Mouse (Mus musculus) adrenal gland, adult 2 months (tissue): Measurements from ENCODE around the gene Akr1b3. TPM values are rescaled to one million over a fixed set of nuclear protein-coding genes. Genes with fewer than 3 reads are reported as not detected.

Source experiments
- DNase-seq: peaks from one replicate; pipeline ENCODE4 v3.0.0; 2021
- polyA plus RNA-seq: library from polyadenylated mRNA; depleted of rRNA; stranded (reverse); fragments of >200 nt; gene quantifications from 2 replicates; pipeline ENCODE4 v1.2.3, GENCODE M21; 2012; rRNA removed
- total RNA-seq, 2 experiments: library from RNA; stranded (reverse); gene quantifications; 2 replicates each; pipeline ENCODE4 v1.2.3; 2021

Akr1b3 gene
- total and polyA plus RNA-seq, 3 experiments: 213 to 352 (median 232) TPM

DNA sequence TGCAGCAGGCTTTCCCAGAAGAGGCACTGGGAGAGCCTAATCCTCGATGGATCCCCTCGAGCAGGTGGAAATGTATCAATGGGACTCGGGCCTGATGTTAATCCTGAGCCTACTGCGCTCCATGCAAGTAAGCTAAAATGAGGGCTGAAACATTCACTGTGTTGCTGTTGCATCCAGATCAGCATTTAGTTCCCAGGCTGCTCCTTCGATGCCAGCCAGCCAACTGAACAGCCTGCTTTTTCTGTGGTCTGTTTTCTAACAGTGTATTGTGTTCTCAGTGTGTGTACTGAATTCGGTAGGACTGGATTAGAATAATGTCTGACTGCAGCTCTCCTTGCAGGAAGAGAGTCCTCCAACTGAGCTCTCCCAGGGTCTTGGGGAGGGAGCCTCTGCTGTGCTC lies 46.6 kb downstream of the Akr1b3 start:
- DNase-seq: no peak

DNA sequence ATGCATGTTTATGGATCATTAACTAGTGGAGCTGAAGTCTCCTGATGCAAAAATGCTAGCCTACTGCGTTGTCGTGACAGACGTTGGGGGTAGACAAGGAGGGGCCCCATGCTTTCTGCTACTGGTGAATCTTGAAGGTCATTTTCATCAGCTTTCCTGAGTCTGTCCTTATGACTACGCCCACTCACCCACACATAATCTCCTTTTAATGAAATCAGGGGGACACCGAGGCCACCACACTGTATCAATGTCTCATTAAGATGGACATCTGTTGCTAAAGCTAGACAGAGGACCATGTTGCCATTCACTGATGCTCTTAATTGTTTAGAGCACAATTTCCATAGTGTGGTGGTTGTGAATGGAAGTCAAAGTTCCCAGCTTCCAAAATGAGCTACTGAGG lies 58.7 kb downstream of the Akr1b3 start:
- DNase-seq: no peak

Other genes starting within 250 kb of the Akr1b3 start
- 10 to 100 TPM; 25.0 to 46.9 TPM for gene Slc35b4, start 140.4 kb downstream of the Akr1b3 start, total RNA-seq
- 9.6 and 11.7 TPM in 2 replicates for gene Slc35b4, start 140.4 kb downstream of the Akr1b3 start, polyA plus RNA-seq
- 100 to 1,000 TPM; 267 to 269 TPM for gene Akr1b8, start 36.6 kb upstream of the Akr1b3 start, total RNA-seq
- gene Akr1b8, start 36.6 kb upstream of the Akr1b3 start, polyA plus RNA-seq: 20.2 and 28.5 TPM in 2 replicates
- gene Akr1b10, start 66.7 kb upstream of the Akr1b3 start, total RNA-seq: 100 to 1,000 TPM; 167 to 199 TPM
- gene Akr1b10, start 66.7 kb upstream of the Akr1b3 start, polyA plus RNA-seq: 53.5 and 64.3 TPM in 2 replicates
- gene Akr1b7, start 94.9 kb upstream of the Akr1b3 start, total RNA-seq: 1,000 to 10,000 TPM; 2,991 to 6,085 TPM
- 318 and 465 TPM in 2 replicates for gene Akr1b7, start 94.9 kb upstream of the Akr1b3 start, polyA plus RNA-seq
- gene Bpgm, start 158.7 kb upstream of the Akr1b3 start, total RNA-seq: 10 to 100 TPM; 21.7 to 34.7 TPM
- gene Bpgm, start 158.7 kb upstream of the Akr1b3 start, polyA plus RNA-seq: 3.9 and 4.1 TPM in 2 replicates